Mouse (Mus musculus) heart, embryonic 14.5 days (tissue): ENCODE data around the gene Cast. TPM values are rescaled to one million over a fixed set of nuclear protein-coding genes. Genes with fewer than 3 reads are reported as not detected.
A peak's percentile ranks its signal among the peaks of the same experiment; 100 is the strongest.

Source experiments
- ATAC-seq: fragments of 200-750 bp; cut with Nextera tagmentation; 2 replicates; pipeline ENCODE4 v1.8.0; 2017; ENCODE audit warnings: low read depth, moderate TSS enrichment; ENCODE audit not compliant: insufficient number of reproducible peaks, insufficient read depth, low FRiP score
- H3K27ac ChIP-seq, 2 experiments: fragments of 200-500 bp in 1 of 2; fragments of 300-500 bp in 1 of 2; sonication (generic) in 1 of 2; replicated peaks in 1 of 2; 2 replicates each; pipeline ENCODE4 v1.5.1; 2012 to 2014; ENCODE audit warnings: low read depth in 2 of 2, low read length in 2 of 2, control low read depth in 1 of 2, mild to moderate bottlenecking in 1 of 2, mixed read lengths in 1 of 2; ENCODE audit not compliant: control insufficient read depth in 1 of 2, insufficient read depth in 1 of 2
- H3K27me3 ChIP-seq: fragments of 300-500 bp; sonication (generic); 2 replicates; pipeline ENCODE4 v1.6.1; 2014; ENCODE audit warnings: mild to moderate bottlenecking, low read length, control low read depth; ENCODE audit not compliant: control insufficient read depth, insufficient read depth
- H3K36me3 ChIP-seq: fragments of 300-500 bp; sonication (generic); 2 replicates; pipeline ENCODE4 v1.6.1; 2014; ENCODE audit warnings: mild to moderate bottlenecking, control low read depth, low read length, mixed read lengths; ENCODE audit not compliant: control insufficient read depth, insufficient read depth
- H3K4me1 ChIP-seq, 2 experiments: fragments of 200-500 bp in 1 of 2; fragments of 300-500 bp in 1 of 2; sonication (generic) in 1 of 2; 2 replicates each; pipeline ENCODE4 v1.6.1; 2012 to 2014; ENCODE audit warnings: low read length in 2 of 2, control low read depth in 1 of 2, mixed read lengths in 1 of 2; ENCODE audit not compliant: control insufficient read depth in 2 of 2, insufficient read depth in 2 of 2
- H3K4me2 ChIP-seq: fragments of 300-500 bp; sonication (generic); 2 replicates; pipeline ENCODE4 v1.6.1; 2014; ENCODE audit warnings: mild to moderate bottlenecking, low read length
- H3K4me3 ChIP-seq, 2 experiments: fragments of 200-500 bp in 1 of 2; fragments of 300-500 bp in 1 of 2; sonication (generic) in 1 of 2; 2 replicates each; pipeline ENCODE4 v1.5.1; 2012 to 2014; ENCODE audit warnings: low read length in 2 of 2, mild to moderate bottlenecking in 2 of 2, control low read depth in 1 of 2, low read depth in 1 of 2, moderate library complexity in 1 of 2; ENCODE audit not compliant: control insufficient read depth in 1 of 2, insufficient read depth in 1 of 2
- H3K9ac ChIP-seq: fragments of 300-500 bp; sonication (generic); 2 replicates; pipeline ENCODE4 v1.6.1; 2014; ENCODE audit warnings: mild to moderate bottlenecking, low read length
- H3K9me3 ChIP-seq: fragments of 300-500 bp; sonication (generic); 2 replicates; pipeline ENCODE4 v1.6.1; 2016; ENCODE audit warnings: low read length, control low read depth; ENCODE audit not compliant: control insufficient read depth
- WGBS: fragments of 180-500 bp; shearing (Covaris S2); extraction: QIAGEN DNeasy Blood & Tissue Kit; methylation state at CpG from one replicate; pipeline ENCODE4 v1.1.7; 2014; 5-methylcytosine and 5-hydroxymethylcytosine counted together
- polyA plus RNA-seq: library from polyadenylated mRNA; unstranded; fragments of >200 nt; fragmentation: Nextera tagmentation; extraction: Ambion mirVana; gene quantifications from 2 replicates; pipeline ENCODE4 v1.2.1, GENCODE M21; 2014

Gene Cast
- polyA plus RNA-seq, 1 experiment from 2014 or later = 60.2 TPM

GRCm38 (mm10) chr13:74767186-74767585, 41.4 kb downstream of the Cast start:
- no peaks in the 10 kb centered on the region for H3K36me3 ChIP-seq
- H3K9me3 ChIP-seq = no peaks in the 10 kb centered on the region
- H3K27me3 ChIP-seq = no peaks in the 10 kb centered on the region
- 64% methylated on average over 2 of the region's 2 CpGs for WGBS
- H3K4me3 ChIP-seq = no peak overlapping the region
- no peak overlapping the region for H3K9ac ChIP-seq
- H3K4me1 ChIP-seq = peaks cover 0 to 5% of the 10 kb centered on the region in 2 experiments; a peak in 1 of 4 replicates
- no peak overlapping the region for H3K27ac ChIP-seq
- no peak for ATAC-seq
- no peak overlapping the region for H3K4me2 ChIP-seq

GRCm38 (mm10) chr13:74762741-74763140, 45.9 kb downstream of the Cast start:
- H3K9ac ChIP-seq = no peak overlapping the region
- H3K27ac ChIP-seq = no peak overlapping the region
- H3K4me1 ChIP-seq = peaks cover 0 to 8% of the 10 kb centered on the region in 2 experiments; a peak in 1 of 4 replicates
- no peak for ATAC-seq
- peaks cover 9% of the 10 kb centered on the region; the same call in 1 of the 2 replicates for H3K36me3 ChIP-seq
- 70% methylated on average over 1 of the region's 1 CpGs for WGBS
- H3K27me3 ChIP-seq = no peaks in the 10 kb centered on the region
- no peak overlapping the region for H3K4me2 ChIP-seq
- no peaks in the 10 kb centered on the region for H3K9me3 ChIP-seq
- H3K4me3 ChIP-seq = no peak overlapping the region

- no peaks in the 10 kb centered on the region for H3K27me3 ChIP-seq
- H3K36me3 ChIP-seq = peaks cover 11% of the 10 kb centered on the region
- no peak overlapping the region for H3K4me3 ChIP-seq
- H3K9me3 ChIP-seq = no peaks in the 10 kb centered on the region
- no peak overlapping the region for H3K4me2 ChIP-seq
- H3K4me1 ChIP-seq = 0 out of 4 replicates have a peak, but pooled peaks cover 0 to 3% of the 10 kb centered on the region in 2 experiments
- H3K9ac ChIP-seq = no peak overlapping the region
- ATAC-seq = no peak
- H3K27ac ChIP-seq = no peak overlapping the region
- 95% methylated on average over 1 of the region's 1 CpGs for WGBS
Measured at GRCm38 (mm10) chr13:74759152-74759551, 49.5 kb downstream of the Cast start.

GRCm38 (mm10) chr13:74743219-74743618, 65.4 kb downstream of the Cast start:
- H3K36me3 ChIP-seq = peaks cover 67% of the 10 kb centered on the region

GRCm38 (mm10) chr13:74736396-74736795, 72.2 kb downstream of the Cast start:
- H3K9me3 ChIP-seq = no peaks in the 10 kb centered on the region
- WGBS = 73% methylated on average over 2 of the region's 2 CpGs
- H3K36me3 ChIP-seq = peaks cover 81% of the 10 kb centered on the region
- H3K27ac ChIP-seq = no peak overlapping the region
- H3K4me1 ChIP-seq = no peaks in the 10 kb centered on the region; a peak in 2 of 4 replicates
- no peaks in the 10 kb centered on the region for H3K27me3 ChIP-seq
- no peak overlapping the region for H3K4me2 ChIP-seq
- H3K9ac ChIP-seq = no peak overlapping the region
- no peak for ATAC-seq
- H3K4me3 ChIP-seq = no peak overlapping the region

More at GRCm38 (mm10) chr13:74743219-74743618, 65.4 kb downstream of the Cast start:
- Histone ChIP-seq H3K4me2 (no peak overlapping the region; the same call in 1 of the 2 replicates), H3K4me3 (no peak overlapping the region), H3K27ac (peak overlapping the region; percentile 55 to 80), H3K27me3 (no peaks in the 10 kb centered on the region), H3K9me3 (no peaks in the 10 kb centered on the region), H3K9ac (no peak overlapping the region), H3K4me1 (peaks cover 2 to 7% of the 10 kb centered on the region in 2 experiments; a peak in 3 of 4 replicates)
- peak; percentile 81 for ATAC-seq
- 27% methylated on average over 5 of the region's 5 CpGs for WGBS

- H3K4me1 ChIP-seq = no peaks in the 10 kb centered on the region; a peak in 2 of 4 replicates
- H3K4me2 ChIP-seq = no peak overlapping the region
- no peak overlapping the region for H3K9ac ChIP-seq
- no peak overlapping the region for H3K4me3 ChIP-seq
- H3K27ac ChIP-seq = no peak overlapping the region
- ATAC-seq = no peak
- H3K9me3 ChIP-seq = no peaks in the 10 kb centered on the region
- 25% methylated on average over 5 of the region's 5 CpGs for WGBS
- peaks cover 80% of the 10 kb centered on the region for H3K36me3 ChIP-seq
- H3K27me3 ChIP-seq = no peaks in the 10 kb centered on the region
Measured at GRCm38 (mm10) chr13:74735834-74736233, 72.8 kb downstream of the Cast start.

GRCm38 (mm10) chr13:74733726-74734125, 74.9 kb downstream of the Cast start:
- H3K4me2 ChIP-seq = no peak overlapping the region
- H3K27me3 ChIP-seq = no peaks in the 10 kb centered on the region
- no peaks in the 10 kb centered on the region for H3K9me3 ChIP-seq
- no peaks in the 10 kb centered on the region; a peak in 2 of 4 replicates for H3K4me1 ChIP-seq
- no peak overlapping the region for H3K27ac ChIP-seq
- WGBS = 93% methylated on average over 4 of the region's 4 CpGs
- H3K4me3 ChIP-seq = no peak overlapping the region
- no peak overlapping the region for H3K9ac ChIP-seq
- H3K36me3 ChIP-seq = peaks cover 80% of the 10 kb centered on the region
- no peak for ATAC-seq

- Histone ChIP-seq H3K9ac (no peak overlapping the region), H3K4me1 (no peaks in the 10 kb centered on the region), H3K4me3 (no peak overlapping the region), H3K27ac (no peak overlapping the region), H3K36me3 (peaks cover 62% of the 10 kb centered on the region), H3K9me3 (0 out of 2 replicates have a peak, but pooled peaks cover 3% of the 10 kb centered on the region), H3K27me3 (no peaks in the 10 kb centered on the region), H3K4me2 (no peak overlapping the region)
- 67% methylated on average over 2 of the region's 2 CpGs for WGBS
- no peak for ATAC-seq
Measured at GRCm38 (mm10) chr13:74719002-74719401, 89.6 kb downstream of the Cast start.
